Mouse (Mus musculus) lung, embryonic 16.5 days (tissue): ENCODE data around the gene Mpp2. TPM values are rescaled to one million over a fixed set of nuclear protein-coding genes. Genes with fewer than 3 reads are reported as not detected.
A peak's percentile ranks its signal among the peaks of the same experiment; 100 is the strongest.

ENCODE experiments used
- ATAC-seq: fragments of 200-750 bp; cut with Nextera tagmentation; 2 replicates; pipeline ENCODE4 v1.8.0; 2017; ENCODE audit warnings: low read depth, mild to moderate bottlenecking, moderate library complexity
- H3K27ac ChIP-seq: fragments of 300-500 bp; sonication (generic); 2 replicates; pipeline ENCODE4 v1.5.1; 2014; ENCODE audit warnings: mild to moderate bottlenecking, control low read depth, low read length
- H3K27me3 ChIP-seq: fragments of 300-500 bp; sonication (generic); 2 replicates; pipeline ENCODE4 v1.6.1; 2014; ENCODE audit warnings: low read depth, low read length, mixed read lengths; ENCODE audit not compliant: control insufficient read depth, insufficient read depth
- H3K36me3 ChIP-seq: fragments of 300-500 bp; sonication (generic); 2 replicates; pipeline ENCODE4 v1.6.1; 2014; ENCODE audit warnings: low read length; ENCODE audit not compliant: control insufficient read depth, insufficient read depth
- H3K4me1 ChIP-seq: fragments of 300-500 bp; sonication (generic); replicated peaks from 2 replicates; pipeline ENCODE4 v1.6.1; 2014; ENCODE audit warnings: low read length, mixed read lengths; ENCODE audit not compliant: control insufficient read depth, insufficient read depth
- H3K4me2 ChIP-seq: fragments of 300-500 bp; sonication (generic); 2 replicates; pipeline ENCODE4 v1.6.1; 2014; ENCODE audit warnings: low read depth, low read length, control low read depth
- H3K4me3 ChIP-seq: fragments of 300-500 bp; sonication (generic); 2 replicates; pipeline ENCODE4 v1.5.1; 2014; ENCODE audit warnings: mild to moderate bottlenecking, low read length, control low read depth
- H3K9ac ChIP-seq: fragments of 300-500 bp; sonication (generic); 2 replicates; pipeline ENCODE4 v1.6.1; 2014; ENCODE audit warnings: low read length, control low read depth
- H3K9me3 ChIP-seq: fragments of 300-500 bp; sonication (generic); 2 replicates; pipeline ENCODE4 v1.6.1; 2016; ENCODE audit warnings: low read length; ENCODE audit not compliant: control insufficient read depth
- WGBS: fragments of 180-500 bp; shearing (Covaris S2); extraction: QIAGEN DNeasy Blood & Tissue Kit; methylation state at CpG from one replicate; pipeline ENCODE4 v1.1.7; 2014; 5-methylcytosine and 5-hydroxymethylcytosine counted together
- polyA plus RNA-seq: library from polyadenylated mRNA; unstranded; fragments of >200 nt; fragmentation: Nextera tagmentation; extraction: Ambion mirVana; gene quantifications from 2 replicates; pipeline ENCODE4 v1.2.1, GENCODE M21; 2015

The Mpp2 gene
- polyA plus RNA-seq, 1 experiment from 2014 or later, result 6.4 TPM

DNA sequence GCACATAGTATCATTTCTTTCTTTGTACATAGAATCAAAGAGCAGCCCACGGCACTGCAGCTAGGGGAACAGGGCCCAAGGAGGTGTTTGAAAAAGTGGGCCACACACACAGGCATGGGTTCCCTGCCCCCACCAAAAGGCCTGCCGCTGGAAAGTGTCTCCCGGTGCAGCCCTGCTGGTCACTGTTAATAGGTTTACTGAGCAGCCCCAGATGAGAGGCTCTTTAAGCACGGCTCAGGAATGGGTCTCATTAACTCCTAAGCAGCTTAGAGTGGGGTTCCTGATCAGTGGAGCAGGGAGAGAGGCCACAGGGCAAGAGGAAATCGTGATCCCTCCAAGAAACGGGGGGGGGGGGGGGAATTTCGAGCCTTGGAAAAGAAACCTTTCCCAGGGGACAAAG is 4.2 kb downstream of the Mpp2 start:
- WGBS, result 53% methylated on average over 7 of the region's 7 CpGs
- ATAC-seq, result no peak
- Histone ChIP-seq H3K9ac (no peak overlapping the region), H3K4me2 (no peak overlapping the region), H3K4me3 (no peak overlapping the region), H3K4me1 (peaks cover 18% of the 10 kb centered on the region), H3K36me3 (no peaks in the 10 kb centered on the region), H3K9me3 (no peaks in the 10 kb centered on the region), H3K27me3 (no peaks in the 10 kb centered on the region), H3K27ac (no peak overlapping the region)

DNA sequence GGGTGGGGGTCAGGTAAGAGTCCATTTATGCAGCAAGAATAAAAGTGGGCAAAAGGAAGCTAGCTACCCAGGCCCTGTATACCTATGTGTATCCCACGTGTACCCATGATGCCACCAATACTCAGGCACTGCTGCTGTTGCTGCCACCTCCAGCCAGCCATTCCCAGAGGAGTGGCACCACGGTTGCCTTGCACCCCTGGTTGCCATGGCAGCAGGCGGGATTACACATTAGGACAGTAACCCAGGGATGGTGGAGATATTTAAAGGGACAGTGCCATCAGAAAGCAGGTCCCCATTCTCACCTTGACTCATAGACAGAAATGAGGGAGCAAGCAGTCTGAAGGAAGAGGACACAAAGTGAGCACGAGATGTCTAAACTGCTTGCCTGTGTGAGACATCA is 5.1 kb downstream of the Mpp2 start:
- peaks cover 18% of the 10 kb centered on the region for H3K4me1 ChIP-seq
- no peaks in the 10 kb centered on the region for H3K9me3 ChIP-seq
- 50% methylated on average over 4 of the region's 4 CpGs for WGBS
- H3K9ac ChIP-seq, result no peak overlapping the region
- no peak overlapping the region for H3K4me3 ChIP-seq
- no peaks in the 10 kb centered on the region for H3K36me3 ChIP-seq
- H3K27ac ChIP-seq, result no peak overlapping the region
- no peak for ATAC-seq
- no peak overlapping the region for H3K4me2 ChIP-seq
- no peaks in the 10 kb centered on the region for H3K27me3 ChIP-seq

GRCm38 (mm10) chr11:102082322-102082721 is 6.0 kb downstream of the Mpp2 start:
- Histone ChIP-seq H3K4me3 (peak overlapping the region; percentile 36), H3K9me3 (no peaks in the 10 kb centered on the region), H3K4me1 (peaks cover 18% of the 10 kb centered on the region), H3K36me3 (no peaks in the 10 kb centered on the region), H3K4me2 (peak overlapping the region; percentile 65), H3K9ac (peak overlapping the region; percentile 60), H3K27ac (no peak overlapping the region), H3K27me3 (no peaks in the 10 kb centered on the region)
- under 1% methylated on average over 18 of the region's 18 CpGs for WGBS
- ATAC-seq, result peak; percentile 91

- 75% methylated on average over 14 of the region's 14 CpGs for WGBS
- Histone ChIP-seq H3K4me1 (peaks cover 6% of the 10 kb centered on the region), H3K36me3 (no peaks in the 10 kb centered on the region), H3K4me2 (no peak overlapping the region), H3K27ac (no peak overlapping the region), H3K4me3 (no peak overlapping the region), H3K9ac (no peak overlapping the region), H3K27me3 (no peaks in the 10 kb centered on the region; the same call in 1 of the 2 replicates), H3K9me3 (no peaks in the 10 kb centered on the region)
- no peak for ATAC-seq
Measured at GRCm38 (mm10) chr11:102073722-102074121, 14.6 kb downstream of the Mpp2 start.

- WGBS, result 79% methylated on average over 5 of the region's 5 CpGs
- H3K4me2 ChIP-seq, result no peak overlapping the region
- no peaks in the 10 kb centered on the region for H3K9me3 ChIP-seq
- ATAC-seq, result no peak
- no peaks in the 10 kb centered on the region for H3K36me3 ChIP-seq
- H3K9ac ChIP-seq, result no peak overlapping the region
- H3K27me3 ChIP-seq, result no peaks in the 10 kb centered on the region; the same call in 1 of the 2 replicates
- H3K4me3 ChIP-seq, result no peak overlapping the region
- H3K4me1 ChIP-seq, result peaks cover 6% of the 10 kb centered on the region
- H3K27ac ChIP-seq, result no peak overlapping the region
Measured at GRCm38 (mm10) chr11:102072729-102073128, 15.6 kb downstream of the Mpp2 start.

DNA sequence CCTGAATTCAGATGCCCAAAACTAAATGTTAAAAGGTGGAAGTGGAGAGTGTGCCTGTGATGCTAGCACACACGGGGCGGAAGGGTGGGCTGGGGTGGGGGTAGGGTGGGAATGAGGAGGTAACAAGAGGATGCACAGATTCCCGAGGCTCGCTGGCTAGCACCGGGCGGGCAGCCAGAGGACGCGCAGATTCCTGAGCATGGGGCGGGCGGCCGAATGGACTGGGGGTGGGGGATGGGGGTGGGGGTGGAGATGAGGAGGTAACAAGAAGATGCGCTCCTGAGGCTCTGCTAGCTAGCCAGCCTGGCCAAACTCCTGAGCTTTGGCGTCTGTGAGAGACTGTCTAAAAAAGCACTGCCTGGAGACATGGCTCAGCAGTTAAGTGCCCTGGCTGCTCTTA is 17.9 kb downstream of the Mpp2 start:
- no peaks in the 10 kb centered on the region for H3K9me3 ChIP-seq
- H3K36me3 ChIP-seq, result no peaks in the 10 kb centered on the region
- WGBS, result 2% methylated on average over 13 of the region's 13 CpGs
- no peak overlapping the region for H3K9ac ChIP-seq
- H3K4me1 ChIP-seq, result peaks cover 6% of the 10 kb centered on the region
- H3K27me3 ChIP-seq, result no peaks in the 10 kb centered on the region; the same call in 1 of the 2 replicates
- no peak overlapping the region for H3K4me3 ChIP-seq
- H3K4me2 ChIP-seq, result peak overlapping the region; percentile 42
- H3K27ac ChIP-seq, result no peak overlapping the region
- ATAC-seq, result peak; percentile 41

DNA sequence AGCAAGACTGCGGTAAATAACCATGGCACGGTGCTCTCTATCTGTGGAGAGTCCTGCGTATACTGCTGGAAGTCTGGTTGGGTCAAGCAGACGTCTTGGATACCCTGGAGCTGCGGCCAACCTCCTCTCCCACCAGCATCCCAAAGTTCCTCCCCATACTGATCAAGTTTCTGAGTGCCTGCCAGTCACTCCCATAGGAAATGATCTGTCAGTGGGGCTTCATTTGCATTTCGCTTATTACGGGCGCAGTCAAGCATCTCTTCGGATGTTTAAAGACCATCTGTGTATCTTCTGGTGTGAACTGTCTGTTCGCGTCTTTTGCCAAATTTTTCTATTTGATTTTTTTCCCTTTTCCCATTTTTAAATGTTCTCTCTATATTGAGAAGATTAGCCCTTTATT is 18.7 kb downstream of the Mpp2 start:
- H3K9me3 ChIP-seq, result no peaks in the 10 kb centered on the region
- no peak overlapping the region for H3K9ac ChIP-seq
- H3K36me3 ChIP-seq, result no peaks in the 10 kb centered on the region
- peaks cover 6% of the 10 kb centered on the region for H3K4me1 ChIP-seq
- H3K4me3 ChIP-seq, result no peak overlapping the region
- no peaks in the 10 kb centered on the region; the same call in 1 of the 2 replicates for H3K27me3 ChIP-seq
- no peak overlapping the region for H3K27ac ChIP-seq
- H3K4me2 ChIP-seq, result no peak overlapping the region
- no peak for ATAC-seq
- 52% methylated on average over 11 of the region's 11 CpGs for WGBS

- Histone ChIP-seq H3K9me3 (no peaks in the 10 kb centered on the region), H3K4me2 (no peak overlapping the region), H3K27me3 (no peaks in the 10 kb centered on the region; the same call in 1 of the 2 replicates), H3K4me1 (peaks cover 6% of the 10 kb centered on the region), H3K9ac (no peak overlapping the region), H3K27ac (no peak overlapping the region), H3K36me3 (no peaks in the 10 kb centered on the region), H3K4me3 (no peak overlapping the region)
- 39% methylated on average over 2 of the region's 2 CpGs for WGBS
- ATAC-seq, result no peak
Measured at GRCm38 (mm10) chr11:102068969-102069368, 19.3 kb downstream of the Mpp2 start.

DNA sequence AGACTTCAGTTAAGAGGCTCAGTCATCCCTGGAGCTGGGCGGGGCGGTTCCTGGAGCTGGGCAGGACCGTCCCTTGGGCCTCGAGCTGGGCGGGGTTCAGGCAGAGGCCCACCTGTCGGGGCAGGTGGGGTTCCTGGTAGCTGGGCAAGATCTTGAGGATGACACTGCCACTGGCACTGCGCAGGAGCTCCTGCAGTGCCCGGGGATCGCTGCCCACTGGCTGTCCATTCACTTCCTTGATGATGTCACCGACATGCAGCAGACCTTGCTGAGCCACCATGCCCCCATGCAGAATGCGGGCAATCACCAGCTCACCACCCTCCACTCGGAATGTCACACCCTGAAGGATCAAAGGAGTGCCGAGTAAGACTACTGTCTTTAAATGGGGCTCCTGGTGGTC is 25.2 kb downstream of the Mpp2 start:
- no peak overlapping the region for H3K9ac ChIP-seq
- no peak overlapping the region for H3K27ac ChIP-seq
- no peaks in the 10 kb centered on the region for H3K9me3 ChIP-seq
- no peak overlapping the region for H3K4me3 ChIP-seq
- H3K4me2 ChIP-seq, result no peak overlapping the region
- H3K36me3 ChIP-seq, result no peaks in the 10 kb centered on the region; the same call in 1 of the 2 replicates
- no peak for ATAC-seq
- H3K27me3 ChIP-seq, result no peaks in the 10 kb centered on the region
- peaks cover 8% of the 10 kb centered on the region for H3K4me1 ChIP-seq
- 68% methylated on average over 13 of the region's 13 CpGs for WGBS

- H3K27me3 ChIP-seq, result no peaks in the 10 kb centered on the region
- no peak overlapping the region for H3K4me3 ChIP-seq
- peaks cover 8% of the 10 kb centered on the region for H3K4me1 ChIP-seq
- no peak overlapping the region for H3K9ac ChIP-seq
- no peaks in the 10 kb centered on the region for H3K9me3 ChIP-seq
- WGBS, result 35% methylated on average over 16 of the region's 16 CpGs
- ATAC-seq, result no peak
- peak overlapping the region; percentile 75 for H3K4me2 ChIP-seq
- H3K27ac ChIP-seq, result no peak overlapping the region
- H3K36me3 ChIP-seq, result no peaks in the 10 kb centered on the region; the same call in 1 of the 2 replicates
Measured at GRCm38 (mm10) chr11:102061941-102062473, 26.3 kb downstream of the Mpp2 start.
